Mouse (Mus musculus) inflammation-experienced regulatory T-cells, adult 16 weeks (primary cell): Measurements from ENCODE around the gene Prss1. TPM values are rescaled to one million over a fixed set of nuclear protein-coding genes. Genes with fewer than 3 reads are reported as not detected.

Source experiments
- polyA plus RNA-seq: library from polyadenylated mRNA; unstranded; fragments of 100-300 nt; shearing (Covaris generic); gene quantifications from one replicate; pipeline ENCODE4 v1.2.1, GENCODE M21; 2017

Prss1 gene
- not detected for polyA plus RNA-seq

DNA sequence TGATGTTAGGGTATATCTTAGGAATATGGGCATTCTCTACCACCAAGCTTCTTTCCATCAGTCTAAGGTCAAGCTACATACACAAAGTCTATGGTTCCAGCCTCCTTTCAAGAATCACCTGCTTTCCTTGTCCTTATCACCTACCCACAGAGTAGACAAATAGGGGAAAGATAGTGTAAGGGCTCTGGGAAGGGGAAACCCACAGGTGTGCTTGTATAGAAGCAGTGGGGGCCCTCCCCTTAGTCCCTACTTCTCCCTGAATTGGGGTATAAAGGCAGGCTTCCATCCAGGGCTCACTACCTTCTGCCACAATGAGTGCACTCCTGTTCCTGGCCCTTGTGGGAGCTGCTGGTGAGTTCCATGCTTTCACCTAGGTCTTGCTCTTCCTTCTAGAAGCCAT lies at the start of gene Prss1:
TSS of gene Prss1 (plus strand) at position 301 of the 400 bp plus-strand sequence.

GRCm38 (mm10) chr6:41446045-41446444 lies 12.7 kb upstream of the Prss1 start, which contains the start of gene Gm10334:
Gene Gm10334 (minus strand): TSS chr6:41446145.

Other genes with a start within 250 kb of the Prss1 start
- gene Try4, start 156.7 kb upstream of the Prss1 start, polyA plus RNA-seq, result not detected
- gene Try5, start 142.1 kb upstream of the Prss1 start, polyA plus RNA-seq, result not detected
- not detected for gene Try10, start 104.8 kb upstream of the Prss1 start, polyA plus RNA-seq
- gene Prss3, start 81.3 kb upstream of the Prss1 start, polyA plus RNA-seq, result not detected
- not detected for gene Gm5771, start 66.6 kb upstream of the Prss1 start, polyA plus RNA-seq
- not detected for gene Gm10334, start 12.8 kb upstream of the Prss1 start, polyA plus RNA-seq
- gene Prss2, start 62.9 kb downstream of the Prss1 start, polyA plus RNA-seq, result 1.7 TPM
- gene Ephb6, start 146.6 kb downstream of the Prss1 start, polyA plus RNA-seq, result 63.2 TPM
- 0.62 TPM for gene Trpv6, start 177.5 kb downstream of the Prss1 start, polyA plus RNA-seq
- gene Trpv5, start 221.8 kb downstream of the Prss1 start, polyA plus RNA-seq, result not detected
- not detected for gene Llcfc1, start 225.5 kb downstream of the Prss1 start, polyA plus RNA-seq
- not detected for gene Kel, start 245.4 kb downstream of the Prss1 start, polyA plus RNA-seq